Mouse (Mus musculus) T-helper 17 cell (primary cell): ENCODE measurements at regions not wholly inside any gene's neighbourhood (a gene's known extent, or its start where the extent isn't known, plus 50 kb on each side); places are given as distances from the start of the nearest gene placed in this dataset.

Experiments used
- in situ Hi-C, 2 experiments: fragments of 300-600 bp; cut with MboI, MseI; formaldehyde crosslinking; loops; 1 replicate in 1 of 2; 2 replicates in 1 of 2; pipeline ENCODE4 v1.15.1; 2025; ENCODE audit warnings: high pct_unique_total_duplicates in 2 of 2

- in situ Hi-C loops, result loop anchor here in 1 of 2 experiments (25.0 kb wide), 1 partner anchor 1684 kb away; no protein-coding TSS in a partner anchor
Observed at GRCm38 (mm10) chr7:78971644-78972313, 58.6 kb downstream of the Isg20 start.

GRCm38 (mm10) chr7:78989751-78990206, 63.5 kb upstream of the Acan start:
- in situ Hi-C loops, result loop anchor here in 1 of 2 experiments (10.0 kb wide), 1 partner anchor 925 kb away; no protein-coding TSS in a partner anchor

GRCm38 (mm10) chr7:78990302-78991038, 62.8 kb upstream of the Acan start:
- in situ Hi-C loops, result loop anchor here in 1 of 2 experiments (10.0 kb wide), 1 partner anchor 926 kb away; no protein-coding TSS in a partner anchor

GRCm38 (mm10) chr7:78992991-78993390, 60.3 kb upstream of the Acan start:
- in situ Hi-C loops, result loop anchor here in 1 of 2 experiments (10.0 kb wide), 1 partner anchor 928 kb away; no protein-coding TSS in a partner anchor

GRCm38 (mm10) chr7:78994134-78994533, 59.1 kb upstream of the Acan start:
- in situ Hi-C loops, result loop anchor here in 1 of 2 experiments (10.0 kb wide), 1 partner anchor 929 kb away; no protein-coding TSS in a partner anchor

GRCm38 (mm10) chr7:78995034-78995433, 58.2 kb upstream of the Acan start:
- in situ Hi-C loops, result loop anchor here in 1 of 2 experiments (10.0 kb wide), 1 partner anchor 930 kb away; no protein-coding TSS in a partner anchor

GRCm38 (mm10) chr7:78995820-78996219, 57.5 kb upstream of the Acan start:
- in situ Hi-C loops, result loop anchor here in 1 of 2 experiments (10.0 kb wide), 1 partner anchor 931 kb away; no protein-coding TSS in a partner anchor
